Mouse (Mus musculus) midbrain, postnatal 0 days (tissue): ENCODE data around the gene Cfap36. TPM values are rescaled to one million over a fixed set of nuclear protein-coding genes. Genes with fewer than 3 reads are reported as not detected.

Experiments
- ATAC-seq: fragments of 200-750 bp; cut with Nextera tagmentation; 2 replicates; pipeline ENCODE4 v1.8.0; 2017; ENCODE audit warnings: moderate number of reproducible peaks, mild to moderate bottlenecking, moderate TSS enrichment, moderate library complexity; ENCODE audit not compliant: low FRiP score
- DNase-seq: peaks from one replicate; pipeline ENCODE4 v3.0.0-alpha.2; 2015; ENCODE audit warnings: low spot score
- H3K27ac ChIP-seq: fragments of 300-500 bp; sonication (generic); 2 replicates; pipeline ENCODE4 v1.5.1; 2014; ENCODE audit warnings: low read depth, mild to moderate bottlenecking, low read length, mixed read lengths
- H3K27me3 ChIP-seq: fragments of 300-500 bp; sonication (generic); 2 replicates; pipeline ENCODE4 v1.6.1; 2014; ENCODE audit warnings: low read length, control low read depth, mixed read lengths; ENCODE audit not compliant: insufficient read depth
- H3K36me3 ChIP-seq: fragments of 300-500 bp; sonication (generic); 2 replicates; pipeline ENCODE4 v1.6.1; 2014; ENCODE audit warnings: low read length, control low read depth, mixed read lengths; ENCODE audit not compliant: insufficient read depth
- H3K4me1 ChIP-seq: fragments of 300-500 bp; sonication (generic); 2 replicates; pipeline ENCODE4 v1.6.1; 2014; ENCODE audit warnings: mild to moderate bottlenecking, control low read depth, antibody characterized with exemption, low read length, mixed read lengths; ENCODE audit not compliant: insufficient read depth
- H3K4me2 ChIP-seq: fragments of 300-500 bp; sonication (generic); 2 replicates; pipeline ENCODE4 v1.6.1; 2014; ENCODE audit warnings: low read depth, mild to moderate bottlenecking, low read length, mixed read lengths; ENCODE audit not compliant: poor library complexity, severe bottlenecking
- H3K4me3 ChIP-seq: fragments of 300-500 bp; sonication (generic); 2 replicates; pipeline ENCODE4 v1.5.1; 2014; ENCODE audit warnings: low read depth, mild to moderate bottlenecking, low read length, moderate library complexity
- H3K9ac ChIP-seq: fragments of 300-500 bp; sonication (generic); replicated peaks from 2 replicates; pipeline ENCODE4 v1.6.1; 2014; ENCODE audit warnings: mild to moderate bottlenecking, low read length, moderate library complexity, mixed read lengths; ENCODE audit not compliant: poor library complexity, severe bottlenecking
- H3K9me3 ChIP-seq: fragments of 300-500 bp; sonication (generic); 2 replicates; pipeline ENCODE4 v1.6.1; 2016; ENCODE audit warnings: low read length, control low read depth
- CTCF ChIP-seq: IDR thresholded peaks from 2 replicates; pipeline ENCODE4 v1.5.1; 2016; ENCODE audit warnings: antibody characterized with exemption, mild to moderate bottlenecking
- WGBS: fragments of 180-500 bp; shearing (Covaris S2); extraction: QIAGEN DNeasy Blood & Tissue Kit; methylation state at CpG from one replicate; pipeline ENCODE4 v1.1.7; 2014; 5-methylcytosine and 5-hydroxymethylcytosine counted together
- polyA plus RNA-seq: library from polyadenylated mRNA; unstranded; fragments of >200 nt; fragmentation: Nextera tagmentation; extraction: Ambion mirVana; gene quantifications from 2 replicates; pipeline ENCODE4 v1.2.1, GENCODE M21; 2015
- total RNA-seq: library from RNA; depleted of rRNA; stranded (reverse); fragments of >200 nt; gene quantifications from 2 replicates; pipeline ENCODE4 v1.2.3, GENCODE M21; 2014

The Cfap36 gene
- total and polyA plus RNA-seq, 2 experiments from 2014 or later: 38.2 to 157 TPM

- no peaks in the 10 kb centered on the region for H3K4me1 ChIP-seq
- TF ChIP-seq CTCF: no peak
- no peak overlapping the region for H3K27ac ChIP-seq
- peaks cover 41% of the 10 kb centered on the region for H3K36me3 ChIP-seq
- no peak overlapping the region for H3K4me2 ChIP-seq
- H3K27me3 ChIP-seq: no peaks in the 10 kb centered on the region
- no peak for ATAC-seq
- DNase-seq: no peak
- no peak overlapping the region for H3K4me3 ChIP-seq
- H3K9me3 ChIP-seq: no peaks in the 10 kb centered on the region
- H3K9ac ChIP-seq: no peak overlapping the region
Measured at GRCm38 (mm10) chr11:29219055-29219454, 28.2 kb downstream of the Cfap36 start.

- TF ChIP-seq CTCF: no peak
- ATAC-seq: no peak
- Histone ChIP-seq H3K9ac (no peak overlapping the region), H3K36me3 (peaks cover 30% of the 10 kb centered on the region), H3K9me3 (no peaks in the 10 kb centered on the region), H3K4me3 (no peak overlapping the region), H3K4me2 (no peak overlapping the region), H3K27ac (no peak overlapping the region), H3K4me1 (no peaks in the 10 kb centered on the region), H3K27me3 (no peaks in the 10 kb centered on the region)
- no peak for DNase-seq
- 94% methylated on average over 2 of the region's 2 CpGs for WGBS
Measured at GRCm38 (mm10) chr11:29216196-29216595, 31.0 kb downstream of the Cfap36 start.

GRCm38 (mm10) chr11:29209774-29210173 lies 37.4 kb downstream of the Cfap36 start:
- no peaks in the 10 kb centered on the region for H3K4me1 ChIP-seq
- no peak overlapping the region for H3K27ac ChIP-seq
- H3K9me3 ChIP-seq: no peaks in the 10 kb centered on the region
- peaks cover 11% of the 10 kb centered on the region; the same call in 1 of the 2 replicates for H3K36me3 ChIP-seq
- H3K4me2 ChIP-seq: no peak overlapping the region
- ATAC-seq: no peak
- no peak overlapping the region for H3K9ac ChIP-seq
- WGBS: 96% methylated on average over 2 of the region's 2 CpGs
- no peak overlapping the region for H3K4me3 ChIP-seq
- no peak for DNase-seq
- TF ChIP-seq CTCF: no peak
- no peaks in the 10 kb centered on the region for H3K27me3 ChIP-seq

- Histone ChIP-seq H3K27ac (no peak overlapping the region), H3K9ac (no peak overlapping the region), H3K4me2 (no peak overlapping the region), H3K4me3 (no peak overlapping the region), H3K4me1 (no peaks in the 10 kb centered on the region), H3K36me3 (peaks cover 11% of the 10 kb centered on the region; the same call in 1 of the 2 replicates), H3K9me3 (no peaks in the 10 kb centered on the region), H3K27me3 (no peaks in the 10 kb centered on the region)
- DNase-seq (peak; percentile 5), ATAC-seq (no peak)
- 82% methylated on average over 5 of the region's 5 CpGs for WGBS
- TF ChIP-seq CTCF: peak; percentile 58
Measured at GRCm38 (mm10) chr11:29203653-29204052, 43.6 kb downstream of the Cfap36 start.

- no peak for DNase-seq
- Histone ChIP-seq H3K27me3 (no peaks in the 10 kb centered on the region), H3K4me3 (no peak overlapping the region), H3K9ac (no peak overlapping the region), H3K4me2 (no peak overlapping the region), H3K4me1 (no peaks in the 10 kb centered on the region), H3K27ac (no peak overlapping the region), H3K9me3 (no peaks in the 10 kb centered on the region), H3K36me3 (peaks cover 15% of the 10 kb centered on the region)
- no peak for ATAC-seq
- no peak for TF ChIP-seq CTCF
- WGBS: 88% methylated on average over 2 of the region's 2 CpGs
Measured at GRCm38 (mm10) chr11:29188981-29189380, 58.2 kb downstream of the Cfap36 start.

- 94% methylated on average over 5 of the region's 5 CpGs for WGBS
- Histone ChIP-seq H3K36me3 (peaks cover 17% of the 10 kb centered on the region), H3K4me3 (no peak overlapping the region), H3K4me1 (no peaks in the 10 kb centered on the region), H3K4me2 (no peak overlapping the region), H3K9ac (no peak overlapping the region), H3K9me3 (no peaks in the 10 kb centered on the region), H3K27ac (no peak overlapping the region), H3K27me3 (no peaks in the 10 kb centered on the region)
- ATAC-seq (no peak), DNase-seq (no peak)
- no peak for TF ChIP-seq CTCF
Measured at GRCm38 (mm10) chr11:29181751-29182150, 65.5 kb downstream of the Cfap36 start.
